Mouse (Mus musculus): ENCODE data around the gene Rtf2. TPM values are rescaled to one million over a fixed set of nuclear protein-coding genes. Genes with fewer than 3 reads are reported as not detected.
A peak's percentile ranks its signal among the peaks of the same experiment; 100 is the strongest.

Gene Rtf2
- polyA plus RNA-seq, 1 experiment from 2014 or later: 80.0 TPM

DNA sequence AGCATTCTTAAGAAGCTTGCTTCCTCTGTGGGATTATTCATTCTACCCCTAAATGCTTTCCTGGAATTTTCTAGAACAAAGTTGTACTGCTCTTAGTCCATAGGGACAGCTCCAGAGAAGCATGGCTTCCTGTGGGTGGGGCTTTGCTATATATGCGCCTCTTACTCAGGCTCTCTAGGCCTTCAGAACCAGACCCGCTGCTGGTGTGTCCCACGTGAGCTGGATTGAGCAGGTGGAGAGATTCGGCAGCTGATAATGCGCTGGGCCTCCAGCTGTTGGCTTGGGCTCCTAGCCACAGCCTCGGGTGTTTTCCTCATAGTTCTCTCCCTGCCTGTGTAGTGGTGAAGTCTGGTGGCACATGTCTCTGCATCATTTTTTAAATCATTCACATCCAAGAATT is 10.3 kb downstream of the Rtf2 start:
- ATAC-seq (ENCODE audit: low read depth): no peak
- 83% methylated on average over 6 of the region's 6 CpGs for WGBS
- no peaks in the 10 kb centered on the region for H3K27me3 ChIP-seq (ENCODE audit: control insufficient read depth, insufficient read depth, low read depth, low read length)
- no peak overlapping the region for H3K4me3 ChIP-seq (ENCODE audit: low read length)
- H3K4me2 ChIP-seq (ENCODE audit: low read depth, low read length): no peak overlapping the region
- no peaks in the 10 kb centered on the region for H3K4me1 ChIP-seq (replicated peaks; ENCODE audit: control insufficient read depth, insufficient read depth, low read length)
- H3K9me3 ChIP-seq (ENCODE audit: control insufficient read depth, low read length): no peaks in the 10 kb centered on the region
- H3K27ac ChIP-seq (ENCODE audit: low read length): no peak overlapping the region
- peaks cover 30% of the 10 kb centered on the region for H3K36me3 ChIP-seq (ENCODE audit: control insufficient read depth, insufficient read depth, low read length)
- H3K9ac ChIP-seq (ENCODE audit: low read length): no peak overlapping the region

DNA sequence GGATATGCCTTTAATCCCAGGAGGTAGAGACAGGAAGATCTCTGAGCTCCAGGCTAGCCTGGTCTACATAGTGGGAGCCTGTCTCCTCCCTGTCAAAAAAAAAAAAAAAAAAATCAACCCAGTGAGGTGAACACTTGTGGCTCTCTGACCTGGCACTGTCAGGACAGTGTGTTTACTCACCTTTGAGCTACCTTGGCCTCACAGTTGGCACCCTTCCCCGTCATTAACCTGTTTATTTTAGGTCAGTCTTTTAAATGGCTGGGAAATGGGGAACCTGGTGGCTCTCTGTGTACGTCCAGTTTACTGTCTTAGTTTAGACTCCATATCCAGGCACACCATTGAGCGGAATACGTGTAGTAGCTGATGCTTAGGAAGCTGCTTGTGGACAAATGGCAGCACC is 11.7 kb downstream of the Rtf2 start:
- Histone ChIP-seq H3K4me2 (ENCODE audit: low read depth, low read length) (no peak overlapping the region), H3K27ac (ENCODE audit: low read length) (no peak overlapping the region), H3K27me3 (ENCODE audit: control insufficient read depth, insufficient read depth, low read depth, low read length) (no peaks in the 10 kb centered on the region), H3K9ac (ENCODE audit: low read length) (no peak overlapping the region), H3K9me3 (ENCODE audit: control insufficient read depth, low read length) (no peaks in the 10 kb centered on the region), H3K4me1 (replicated peaks; ENCODE audit: control insufficient read depth, insufficient read depth, low read length) (no peaks in the 10 kb centered on the region), H3K4me3 (ENCODE audit: low read length) (no peak overlapping the region), H3K36me3 (ENCODE audit: control insufficient read depth, insufficient read depth, low read length) (peaks cover 19% of the 10 kb centered on the region)
- ATAC-seq (ENCODE audit: low read depth): no peak
- 84% methylated on average over 4 of the region's 4 CpGs for WGBS

DNA sequence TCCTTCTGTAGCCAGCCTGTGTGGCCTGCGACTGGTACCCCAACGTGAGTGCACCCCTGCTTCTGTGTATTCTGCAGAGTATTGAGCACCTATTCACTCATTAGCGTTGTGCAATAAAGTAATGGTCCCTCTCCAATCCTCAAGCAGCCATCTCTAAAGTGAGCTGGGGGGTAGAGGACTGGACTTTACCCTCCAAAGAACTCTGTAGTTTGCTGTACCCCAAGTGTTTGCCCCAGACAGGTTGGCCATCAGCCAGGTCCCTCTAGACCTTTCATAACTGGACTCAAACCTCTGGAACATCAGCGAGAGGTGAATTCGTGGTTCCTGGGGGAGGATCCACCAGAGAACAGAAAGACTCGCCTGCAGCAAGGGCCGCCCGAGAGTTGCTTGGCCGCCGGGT is 12.1 kb downstream of the Rtf2 start:
- no peaks in the 10 kb centered on the region for H3K9me3 ChIP-seq (ENCODE audit: control insufficient read depth, low read length)
- no peaks in the 10 kb centered on the region for H3K27me3 ChIP-seq (ENCODE audit: control insufficient read depth, insufficient read depth, low read depth, low read length)
- H3K4me1 ChIP-seq (replicated peaks; ENCODE audit: control insufficient read depth, insufficient read depth, low read length): no peaks in the 10 kb centered on the region
- no peak overlapping the region for H3K27ac ChIP-seq (ENCODE audit: low read length)
- peaks cover 17% of the 10 kb centered on the region for H3K36me3 ChIP-seq (ENCODE audit: control insufficient read depth, insufficient read depth, low read length)
- no peak overlapping the region for H3K4me2 ChIP-seq (ENCODE audit: low read depth, low read length)
- no peak for ATAC-seq (ENCODE audit: low read depth)
- H3K4me3 ChIP-seq (ENCODE audit: low read length): no peak overlapping the region
- 91% methylated on average over 7 of the region's 10 CpGs for WGBS
- no peak overlapping the region for H3K9ac ChIP-seq (ENCODE audit: low read length)

DNA sequence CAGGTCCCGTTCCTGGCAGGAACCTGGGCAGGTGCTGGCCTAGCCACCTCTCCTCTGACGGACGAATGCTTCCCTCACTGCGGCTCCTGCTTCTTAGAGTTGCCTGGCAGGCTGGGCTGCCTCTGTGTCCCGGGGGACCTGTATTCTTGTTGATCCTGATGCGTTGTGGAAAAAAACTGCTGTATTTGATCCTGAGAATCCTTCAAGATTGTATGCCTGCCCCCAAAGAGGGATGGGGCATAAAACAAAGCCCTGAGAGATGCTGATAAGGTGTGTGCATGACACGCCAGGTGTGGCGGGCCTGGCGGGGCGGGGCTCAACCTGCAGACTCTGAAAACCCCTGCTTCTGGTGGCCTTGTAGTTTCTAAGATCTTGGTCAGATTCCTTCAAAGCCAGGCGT is 18.1 kb downstream of the Rtf2 start, which contains the start of gene Gcnt7:
Gene Gcnt7 (minus strand): TSS at position 101 of the 400 bp plus-strand sequence.
- Histone ChIP-seq H3K9me3 (ENCODE audit: control insufficient read depth, low read length) (no peaks in the 10 kb centered on the region), H3K4me3 (ENCODE audit: low read length) (no peak within 1 kb of the TSS), H3K4me2 (ENCODE audit: low read depth, low read length) (no peak within 1 kb of the TSS), H3K9ac (ENCODE audit: low read length) (no peak within 1 kb of the TSS), H3K27ac (ENCODE audit: low read length) (no peak within 1 kb of the TSS), H3K4me1 (replicated peaks; ENCODE audit: control insufficient read depth, insufficient read depth, low read length) (no peaks in the 10 kb centered on the region), H3K27me3 (ENCODE audit: control insufficient read depth, insufficient read depth, low read depth, low read length) (no peaks in the 10 kb centered on the region), H3K36me3 (ENCODE audit: control insufficient read depth, insufficient read depth, low read length) (peaks cover 1% of the 10 kb centered on the region; the same call in 1 of the 2 replicates)
- WGBS: 83% methylated on average over 11 of the region's 11 CpGs
- ATAC-seq (ENCODE audit: low read depth): no peak

DNA sequence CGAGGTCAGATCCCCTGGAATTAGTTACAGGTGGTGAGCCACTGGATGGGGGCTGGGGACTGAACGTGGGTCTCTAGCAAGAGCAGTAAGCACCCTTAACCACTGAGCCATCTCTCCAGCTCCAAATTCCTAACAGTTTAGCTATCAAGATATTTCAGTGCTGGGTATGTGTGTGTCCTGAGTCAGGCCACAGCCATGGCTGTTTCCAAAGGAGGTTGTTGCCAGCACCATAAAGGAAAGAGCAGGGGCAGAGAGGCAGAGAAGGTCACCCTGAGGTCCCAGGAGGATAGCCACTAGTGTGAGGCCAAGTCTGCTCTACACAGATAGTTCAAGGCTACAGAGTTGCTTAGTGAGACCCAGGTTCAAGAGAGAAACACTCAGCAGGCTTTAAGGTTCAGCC is 20.3 kb downstream of the Rtf2 start:
- WGBS: 78% methylated on average over 2 of the region's 2 CpGs
- Histone ChIP-seq H3K4me1 (replicated peaks; ENCODE audit: control insufficient read depth, insufficient read depth, low read length) (no peaks in the 10 kb centered on the region), H3K9me3 (ENCODE audit: control insufficient read depth, low read length) (no peaks in the 10 kb centered on the region), H3K27ac (ENCODE audit: low read length) (no peak overlapping the region), H3K4me2 (ENCODE audit: low read depth, low read length) (no peak overlapping the region), H3K4me3 (ENCODE audit: low read length) (no peak overlapping the region), H3K27me3 (ENCODE audit: control insufficient read depth, insufficient read depth, low read depth, low read length) (no peaks in the 10 kb centered on the region), H3K9ac (ENCODE audit: low read length) (no peak overlapping the region), H3K36me3 (ENCODE audit: control insufficient read depth, insufficient read depth, low read length) (peaks cover 6% of the 10 kb centered on the region; the same call in 1 of the 2 replicates)
- no peak for ATAC-seq (ENCODE audit: low read depth)

DNA sequence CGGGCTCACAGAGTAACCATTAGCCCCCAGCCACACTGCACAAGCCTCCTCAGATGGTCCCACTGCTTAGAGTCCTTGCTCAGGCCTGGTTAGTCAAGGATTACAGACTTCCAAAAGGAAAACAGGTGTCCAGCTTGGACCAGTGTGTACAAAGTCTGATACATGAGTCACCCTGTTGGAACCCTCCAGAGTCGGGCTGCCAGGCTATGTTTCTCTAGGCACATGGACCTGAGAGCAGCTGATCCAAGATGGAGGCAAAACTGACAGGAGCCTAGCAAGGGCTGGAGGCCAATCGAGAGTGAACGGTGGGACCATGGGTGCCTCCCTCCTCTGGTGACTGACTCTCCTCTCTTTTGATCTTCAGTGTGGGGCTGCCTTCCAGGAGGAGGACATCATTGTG is 22.5 kb downstream of the Rtf2 start:
- H3K4me1 ChIP-seq (replicated peaks; ENCODE audit: control insufficient read depth, insufficient read depth, low read length): no peaks in the 10 kb centered on the region
- ATAC-seq (ENCODE audit: low read depth): no peak
- no peak overlapping the region for H3K27ac ChIP-seq (ENCODE audit: low read length)
- peaks cover 16% of the 10 kb centered on the region for H3K36me3 ChIP-seq (ENCODE audit: control insufficient read depth, insufficient read depth, low read length)
- no peaks in the 10 kb centered on the region for H3K9me3 ChIP-seq (ENCODE audit: control insufficient read depth, low read length)
- WGBS: 84% methylated on average over 4 of the region's 4 CpGs
- H3K4me3 ChIP-seq (ENCODE audit: low read length): no peak overlapping the region
- no peaks in the 10 kb centered on the region for H3K27me3 ChIP-seq (ENCODE audit: control insufficient read depth, insufficient read depth, low read depth, low read length)
- no peak overlapping the region for H3K9ac ChIP-seq (ENCODE audit: low read length)
- no peak overlapping the region for H3K4me2 ChIP-seq (ENCODE audit: low read depth, low read length)

DNA sequence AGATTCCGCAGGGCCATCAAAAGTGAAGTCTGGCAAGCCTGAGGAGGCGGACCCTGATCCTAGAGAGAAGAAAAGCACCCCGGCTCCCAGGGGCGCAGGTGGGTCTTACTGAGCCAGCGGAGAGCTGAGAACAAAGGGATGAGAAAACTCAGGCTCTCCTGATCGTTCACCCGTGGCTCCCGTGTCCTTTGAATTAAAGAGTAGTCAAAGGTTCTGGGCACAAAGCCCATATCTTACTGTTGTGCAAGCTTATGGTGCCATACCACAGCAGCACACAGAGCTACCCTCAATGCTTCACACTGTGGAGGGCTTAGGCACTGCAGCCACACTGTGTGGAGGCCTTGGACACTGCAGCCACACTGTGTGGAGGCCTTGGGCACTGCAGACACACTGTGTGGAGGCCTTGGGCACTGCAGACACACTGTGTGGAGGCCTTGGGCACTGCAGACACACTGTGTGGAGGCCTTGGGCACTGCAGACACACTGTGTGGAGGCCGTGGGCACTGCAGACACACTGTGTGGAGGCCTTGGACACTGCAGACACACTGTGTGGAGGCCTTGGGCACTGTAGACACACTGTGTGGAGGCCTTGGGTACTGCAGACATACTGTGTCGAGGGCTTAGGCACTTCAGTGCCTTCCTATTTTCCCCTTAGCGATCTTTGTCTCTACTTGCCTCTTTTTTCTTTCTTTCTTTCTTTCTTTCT is 26.2 kb downstream of the Rtf2 start:
- Histone ChIP-seq H3K9me3 (ENCODE audit: control insufficient read depth, low read length) (no peaks in the 10 kb centered on the region), H3K4me2 (ENCODE audit: low read depth, low read length) (no peak overlapping the region), H3K36me3 (ENCODE audit: control insufficient read depth, insufficient read depth, low read length) (peaks cover 20% of the 10 kb centered on the region), H3K9ac (ENCODE audit: low read length) (no peak overlapping the region), H3K4me3 (ENCODE audit: low read length) (no peak overlapping the region), H3K27me3 (ENCODE audit: control insufficient read depth, insufficient read depth, low read depth, low read length) (no peaks in the 10 kb centered on the region), H3K27ac (ENCODE audit: low read length) (no peak overlapping the region), H3K4me1 (replicated peaks; ENCODE audit: control insufficient read depth, insufficient read depth, low read length) (no peaks in the 10 kb centered on the region)
- WGBS: 82% methylated on average over 11 of the region's 11 CpGs
- no peak for ATAC-seq (ENCODE audit: low read depth)

DNA sequence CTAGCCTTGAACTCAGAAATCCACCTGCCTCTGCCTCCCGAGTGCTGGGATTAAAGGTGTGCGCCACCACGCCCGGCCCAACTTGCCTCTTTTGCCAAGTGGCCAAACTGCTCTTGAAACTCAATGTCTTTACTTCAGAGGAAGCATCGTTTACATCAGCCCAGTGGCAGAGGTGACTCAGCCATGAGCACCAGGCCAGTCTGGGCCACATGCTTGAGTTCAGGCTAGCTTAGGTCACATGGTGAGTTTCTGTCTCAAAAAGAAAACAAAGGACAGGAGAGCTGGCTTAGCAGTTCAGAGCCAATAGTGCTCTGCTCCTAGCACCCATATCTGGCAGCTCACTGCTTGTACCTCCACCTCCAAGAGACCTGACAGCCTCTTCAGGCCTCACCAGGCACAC is 26.9 kb downstream of the Rtf2 start:
- H3K4me1 ChIP-seq (replicated peaks; ENCODE audit: control insufficient read depth, insufficient read depth, low read length): no peaks in the 10 kb centered on the region
- H3K27ac ChIP-seq (ENCODE audit: low read length): no peak overlapping the region
- H3K27me3 ChIP-seq (ENCODE audit: control insufficient read depth, insufficient read depth, low read depth, low read length): no peaks in the 10 kb centered on the region
- H3K36me3 ChIP-seq (ENCODE audit: control insufficient read depth, insufficient read depth, low read length): peaks cover 20% of the 10 kb centered on the region
- no peak overlapping the region for H3K4me3 ChIP-seq (ENCODE audit: low read length)
- ATAC-seq (ENCODE audit: low read depth): no peak
- 90% methylated on average over 5 of the region's 5 CpGs for WGBS
- no peaks in the 10 kb centered on the region for H3K9me3 ChIP-seq (ENCODE audit: control insufficient read depth, low read length)
- H3K4me2 ChIP-seq (ENCODE audit: low read depth, low read length): no peak overlapping the region
- no peak overlapping the region for H3K9ac ChIP-seq (ENCODE audit: low read length)

DNA sequence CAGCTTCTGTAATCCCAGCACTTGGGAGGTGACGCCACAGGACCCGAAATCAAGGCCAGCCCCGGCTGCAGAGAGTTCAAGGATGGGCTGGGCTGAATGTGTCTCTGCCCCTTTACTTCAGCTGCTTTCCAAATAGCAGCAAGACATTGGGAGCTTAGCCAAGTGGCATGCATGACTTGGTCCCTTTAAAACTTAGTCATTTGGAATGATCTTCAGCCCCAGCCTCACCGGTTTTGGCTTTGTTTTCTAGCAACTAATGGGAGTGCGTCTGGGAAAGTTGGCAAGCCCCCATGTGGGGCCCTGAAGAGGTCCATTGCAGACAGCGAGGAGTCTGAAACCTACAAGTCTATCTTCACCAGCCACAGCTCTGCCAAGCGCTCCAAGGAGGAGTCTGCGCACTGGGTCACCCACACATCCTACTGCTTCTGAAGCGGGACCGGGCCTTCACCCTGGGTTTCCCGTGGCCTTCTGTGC is 28.0 kb downstream of the Rtf2 start:
- no peak overlapping the region for H3K4me2 ChIP-seq (ENCODE audit: low read depth, low read length)
- H3K4me3 ChIP-seq (ENCODE audit: low read length): no peak overlapping the region
- peaks cover 20% of the 10 kb centered on the region for H3K36me3 ChIP-seq (ENCODE audit: control insufficient read depth, insufficient read depth, low read length)
- H3K27ac ChIP-seq (ENCODE audit: low read length): peak overlapping the region; percentile 32
- 59% methylated on average over 11 of the region's 11 CpGs for WGBS
- H3K9me3 ChIP-seq (ENCODE audit: control insufficient read depth, low read length): no peaks in the 10 kb centered on the region
- H3K27me3 ChIP-seq (ENCODE audit: control insufficient read depth, insufficient read depth, low read depth, low read length): no peaks in the 10 kb centered on the region
- ATAC-seq (ENCODE audit: low read depth): peak; percentile 86
- H3K4me1 ChIP-seq (replicated peaks; ENCODE audit: control insufficient read depth, insufficient read depth, low read length): peaks cover 4% of the 10 kb centered on the region; the same call in 1 of the 2 replicates
- no peak overlapping the region for H3K9ac ChIP-seq (ENCODE audit: low read length)
